9 mouse cellular contexts compared by ENCODE assay signal in the genomic region with DNA sequence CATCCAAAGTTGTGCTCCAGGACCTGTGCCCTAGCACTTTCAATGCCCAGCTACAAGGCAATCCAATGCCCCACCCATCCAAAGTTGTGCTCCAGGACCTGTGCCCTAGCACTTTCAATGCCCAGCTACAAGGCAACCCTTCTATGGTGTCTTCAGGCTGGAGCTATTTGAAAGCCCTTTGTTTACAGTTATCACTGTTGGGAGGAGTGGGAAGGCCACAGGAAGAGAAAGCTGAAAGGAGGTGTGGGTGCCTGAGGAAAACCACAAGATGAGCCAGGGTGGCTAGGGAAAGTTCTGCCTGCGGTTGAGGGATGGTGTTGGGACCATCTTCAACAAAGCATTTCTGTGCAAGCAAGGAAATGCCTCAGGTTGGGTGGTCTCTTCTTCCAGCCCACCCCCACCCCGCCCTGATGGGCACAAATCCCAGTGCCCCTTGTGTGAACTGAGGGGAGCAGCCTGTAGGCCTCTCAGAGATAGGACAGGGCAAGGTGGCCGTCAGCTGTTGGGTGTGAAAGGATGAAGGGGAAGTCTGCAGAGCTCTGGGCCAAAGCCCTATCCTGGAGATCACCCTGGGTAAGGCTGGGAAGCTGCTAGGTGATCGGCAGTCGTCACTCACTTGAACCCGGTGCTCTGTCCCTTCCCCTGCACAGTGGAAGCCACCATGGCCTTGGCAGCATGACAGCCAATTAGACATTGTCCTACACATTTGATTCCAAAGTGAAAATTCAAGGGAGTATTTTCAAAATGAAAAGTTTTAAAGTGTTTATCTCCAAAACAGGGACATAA. TPM values are rescaled to one million over a fixed set of nuclear protein-coding genes. Genes with fewer than 3 reads are reported as not detected.
A peak's percentile ranks its signal among the peaks of the same experiment; 100 is the strongest.
DNase-seq lines count a peak whose midpoint lies in the region; ATAC-seq and TF ChIP-seq lines count a peak whose summit lies in the region.
"Had no signal": no experiment of that assay in that cellular context is flagged by ENCODE, and none has a peak within 500 bp of the region (broad histone marks: within the 10 kb centered on the region; RNA-seq: fewer than 3 reads in every experiment).

No protein-coding gene starts in this region.

- no peak for DNase-seq in G1E (ENCODE audit: low spot score)
- DNase-seq in frontal cortex, postnatal 36 days (ENCODE audit: low spot score in 2 of 2), result no peak
- no peak for DNase-seq in spleen, postnatal 36 days (ENCODE audit: low spot score in 2 of 2)
- DNase-seq in B cell, adult 2 months, result no peak

- peak overlapping the region; percentile 52; the same call in 1 of the 2 replicates for H3K27ac ChIP-seq in macrophage

- H3K4me3 ChIP-seq in erythroblast, embryonic 14.5 days (replicated peaks), result peak overlapping the region; percentile 3
- peak overlapping the region; percentile 84; the same call in 1 of the 2 replicates for H3K4me3 ChIP-seq in G1E (ENCODE audit: low read depth, low read length)
- H3K4me3 ChIP-seq in macrophage (ENCODE audit: inconsistent target), result peak overlapping the region; percentile 80

- H3K4me1 ChIP-seq in erythroblast, embryonic 14.5 days (ENCODE audit: control insufficient read depth), result peaks cover 24% of the 10 kb centered on the region
- H3K4me1 ChIP-seq in G1E (ENCODE audit: insufficient read depth, low read depth, low read length), result peaks cover 47% of the 10 kb centered on the region

- no peak for ATAC-seq in erythroblast, adult 5-6 weeks (replicated peaks; ENCODE audit: low FRiP score, poor library complexity, severe bottlenecking)
- ATAC-seq in G1E (ENCODE audit: extremely low read depth, insufficient number of reproducible peaks, low FRiP score, poor library complexity, severe bottlenecking), result no peak
- ATAC-seq in granulocyte monocyte progenitor cell, adult 5-6 weeks (replicated peaks; ENCODE audit: poor library complexity, severe bottlenecking), result 0 out of 2 replicates have a peak, but pooled peaks have one; percentile 3

- no peaks in the 10 kb centered on the region for H3K9me3 ChIP-seq in erythroblast, embryonic 14.5 days (ENCODE audit: control insufficient read depth, low read length)
- no peaks in the 10 kb centered on the region for H3K9me3 ChIP-seq in G1E (replicated peaks)

- H3K36me3 ChIP-seq in erythroblast, embryonic 14.5 days (ENCODE audit: control insufficient read depth), result no peaks in the 10 kb centered on the region
- H3K36me3 ChIP-seq in G1E (replicated peaks) (no peaks in the 10 kb centered on the region), macrophage (ENCODE audit: inconsistent target) (no peaks in the 10 kb centered on the region; the same call in 1 of the 2 replicates)

- peaks cover 5% of the 10 kb centered on the region; the same call in 1 of the 2 replicates for H3K27me3 ChIP-seq in erythroblast, embryonic 14.5 days (ENCODE audit: control insufficient read depth)
- H3K27me3 ChIP-seq in G1E (ENCODE audit: insufficient read depth, low read length), result peaks cover 30% of the 10 kb centered on the region
- H3K27me3 ChIP-seq: CH12.LX had no signal

- peaks cover 18% of the 10 kb centered on the region; the same call in 1 of the 2 replicates for H3K79me2 ChIP-seq in macrophage (ENCODE audit: inconsistent target)

- no peak for TF ChIP-seq CTCF in G1E (IDR thresholded peaks at IDR 0.05; ENCODE audit: low read depth, low read length)

- WGBS in macrophage (ENCODE audit: missing documents), result 71% methylated on average over 6 of the region's 6 CpGs

RNA-seq across cellular contexts. Expression of a gene that starts 1.2 kb away (rescaled TPM):
- polyA plus RNA-seq in erythroblast, embryonic 14.5 days (2012), result not detected in 2 replicates
- total RNA-seq in erythroblast, adult 5-6 weeks (2015; ENCODE audit: low replicate concordance), result 0.42 TPM in 1 of 2 replicates, not detected in the other
- total RNA-seq in erythroblast, adult 5-6 weeks (2017; ENCODE audit: low replicate concordance), result 0.14 and 0.43 TPM in 2 replicates
- total RNA-seq in G1E (2014; fragmentation: Nextera tagmentation) (1.9 and 2.3 TPM in 2 replicates), G1E (2017) (1.0 and 1.7 TPM in 2 replicates)
- polyA plus RNA-seq in G1E (2012) (0.09 and 0.22 TPM in 2 replicates), macrophage (2018) (7.4 to 17.6 TPM (median 14.3 TPM) in 3 replicates)
- 1.3 and 2.1 TPM in 2 replicates for total RNA-seq in granulocyte monocyte progenitor cell, adult 5-6 weeks (2014; fragmentation: Nextera tagmentation)
- 0.10 and 1.7 TPM in 2 replicates for total RNA-seq in granulocyte monocyte progenitor cell, adult 5-6 weeks (2017)
- total RNA-seq in macrophage (2018; cell fraction: chromatin; rRNA removed), result 10 to 100 TPM in 3 of 26 experiments, 1 to 10 TPM in 23; 1.2 to 17.0 (median 4.5) TPM
- total RNA-seq in macrophage (2018; cell fraction: cytosol; rRNA removed), result 10 to 100 TPM in 21 of 26 experiments, 1 to 10 TPM in 5; 5.5 to 21.2 (median 15.6) TPM
- 10 to 100 TPM in 9 of 26 experiments, 1 to 10 TPM in 17; 3.8 to 20.6 (median 7.1) TPM for total RNA-seq in macrophage (2018; cell fraction: nucleus; rRNA removed)

RNA-seq across cellular contexts. Expression of a gene that starts 1.5 kb away (rescaled TPM):
- 0.02 TPM in 1 of 2 replicates, not detected in the other for polyA plus RNA-seq in erythroblast, embryonic 14.5 days (2012)
- total RNA-seq in erythroblast, adult 5-6 weeks (2015; ENCODE audit: low replicate concordance), result 0.38 TPM in 1 of 2 replicates, not detected in the other
- 0.26 and 0.28 TPM in 2 replicates for total RNA-seq in erythroblast, adult 5-6 weeks (2017; ENCODE audit: low replicate concordance)
- total RNA-seq in G1E (2014; fragmentation: Nextera tagmentation) (not detected in 2 replicates), G1E (2017) (0.93 and 1.1 TPM in 2 replicates)
- polyA plus RNA-seq in G1E (2012) (0.09 and 0.10 TPM in 2 replicates), macrophage (2018) (1.4 to 13.9 TPM (median 2.4 TPM) in 3 replicates)
- 0.30 TPM in 1 of 2 replicates, not detected in the other for total RNA-seq in granulocyte monocyte progenitor cell, adult 5-6 weeks (2014; fragmentation: Nextera tagmentation)
- 0.04 TPM in 1 of 2 replicates, not detected in the other for total RNA-seq in granulocyte monocyte progenitor cell, adult 5-6 weeks (2017)
- total RNA-seq in macrophage (2018; cell fraction: chromatin; rRNA removed), result 100 to 1,000 TPM in 2 of 26 experiments, 10 to 100 TPM in 24; 28.1 to 106 (median 69.9) TPM
- 1 to 10 TPM; 1.4 to 9.0 (median 4.8) TPM for total RNA-seq in macrophage (2018; cell fraction: cytosol; rRNA removed)
- total RNA-seq in macrophage (2018; cell fraction: nucleus; rRNA removed), result 10 to 100 TPM; 12.1 to 66.0 (median 44.3) TPM

RNA-seq across cellular contexts. Expression of a gene that starts 38.1 kb away (rescaled TPM):
- 0.06 and 0.10 TPM in 2 replicates for polyA plus RNA-seq in erythroblast, embryonic 14.5 days (2012)
- 9.4 and 25.7 TPM in 2 replicates for total RNA-seq in erythroblast, adult 5-6 weeks (2015; ENCODE audit: low replicate concordance)
- total RNA-seq in erythroblast, adult 5-6 weeks (2017; ENCODE audit: low replicate concordance), result 2.9 and 10.2 TPM in 2 replicates
- total RNA-seq in G1E (2014; fragmentation: Nextera tagmentation) (37.2 and 56.6 TPM in 2 replicates), G1E (2017) (15.9 and 20.6 TPM in 2 replicates)
- polyA plus RNA-seq in G1E (2012) (0.97 and 1.7 TPM in 2 replicates), macrophage (2018) (16.0 to 32.2 TPM (median 30.1 TPM) in 3 replicates)
- 44.2 and 52.0 TPM in 2 replicates for total RNA-seq in granulocyte monocyte progenitor cell, adult 5-6 weeks (2014; fragmentation: Nextera tagmentation)
- total RNA-seq in granulocyte monocyte progenitor cell, adult 5-6 weeks (2017), result 23.6 and 42.2 TPM in 2 replicates
- total RNA-seq in macrophage (2018; cell fraction: chromatin; rRNA removed), result 10 to 100 TPM in 23 of 26 experiments, 1 to 10 TPM in 3; 4.5 to 58.4 (median 33.5) TPM
- 10 to 100 TPM; 10.4 to 23.2 (median 17.1) TPM for total RNA-seq in macrophage (2018; cell fraction: cytosol; rRNA removed)
- total RNA-seq in macrophage (2018; cell fraction: nucleus; rRNA removed), result 10 to 100 TPM; 10.3 to 73.1 (median 31.6) TPM

Comparison
In these comparisons a context has a peak if more than half of its experiments do, and no peak if none do; other contexts are left out.
1. H3K4me3 ChIP-seq: peak in every context shown above with its lines; median percentile 84 in G1E; 80 in macrophage; 3 in erythroblast, embryonic 14.5 days.